Comparison of ENCODE assay signal across 12 mouse cellular contexts in the genomic region with DNA sequence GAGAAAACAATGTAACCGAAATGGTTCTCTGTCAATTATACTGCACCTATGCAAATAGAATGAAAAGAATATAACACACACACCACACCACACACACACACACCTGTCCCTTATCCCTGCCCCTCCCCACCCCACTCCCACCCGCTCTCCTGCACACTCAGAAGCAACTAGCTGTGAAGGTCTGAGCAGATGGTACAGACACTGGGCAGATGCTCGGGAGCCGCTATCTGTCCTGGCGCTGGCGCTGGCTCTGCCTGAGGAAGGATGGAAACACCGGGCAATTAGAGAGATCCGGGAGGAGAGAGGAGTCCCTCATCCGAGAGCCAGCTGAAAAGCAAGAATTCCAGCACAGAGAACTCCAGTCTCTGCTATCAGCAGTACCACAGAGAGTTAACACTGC. TPM values are rescaled to one million over a fixed set of nuclear protein-coding genes. Genes with fewer than 3 reads are reported as not detected.
DNase-seq lines count a peak whose midpoint lies in the region; ATAC-seq lines count a peak whose summit lies in the region.
"Had no signal": no experiment of that assay in that cellular context is flagged by ENCODE, and none has a peak within 500 bp of the region (broad histone marks: within the 10 kb centered on the region; RNA-seq: fewer than 3 reads in every experiment).

No protein-coding gene starts in this region.

- H3K36me3 ChIP-seq in hindbrain, embryonic 12.5 days, result no peaks in the 10 kb centered on the region
- H3K36me3 ChIP-seq: embryonic facial prominence, embryonic 13.5 days; lung, embryonic 15.5 days had no signal

- peak; percentile 40; the same call in 1 of the 2 replicates for ATAC-seq in hindbrain, embryonic 12.5 days (ENCODE audit: low FRiP score)
- ATAC-seq: intestine, postnatal 0 days; midbrain, embryonic 16.5 days had no signal

- WGBS in hindbrain, embryonic 12.5 days, result 73% methylated on average over 9 of the region's 9 CpGs

- 0 out of 2 replicates have a peak overlapping the region, but pooled peaks have one; percentile 0 for H3K27ac ChIP-seq in hindbrain, embryonic 12.5 days
- H3K27ac ChIP-seq: embryonic facial prominence, embryonic 13.5 days; lung, embryonic 15.5 days had no signal

- H3K27me3 ChIP-seq in hindbrain, embryonic 12.5 days, result no peaks in the 10 kb centered on the region
- H3K27me3 ChIP-seq: embryonic facial prominence, embryonic 13.5 days; lung, embryonic 15.5 days had no signal

- H3K4me2 ChIP-seq in hindbrain, embryonic 12.5 days (replicated peaks), result no peak overlapping the region
- H3K4me2 ChIP-seq: embryonic facial prominence, embryonic 13.5 days; lung, embryonic 15.5 days had no signal

- H3K4me3 ChIP-seq in hindbrain, embryonic 12.5 days, result no peak overlapping the region
- H3K4me3 ChIP-seq: embryonic facial prominence, embryonic 13.5 days; lung, embryonic 15.5 days had no signal

- peak; percentile 24 for DNase-seq in cerebellum, adult 11 months
- DNase-seq in cerebellum, adult 9-10 months, result no peak
- DNase-seq in layer of hippocampus, adult 9-11 months, result peak; percentile 38
- DNase-seq in layer of hippocampus, adult 9-10 months (ENCODE audit: low spot score), result no peak
- peak; percentile 46 to 62 for DNase-seq in right cerebral cortex, postnatal 10 days (ENCODE audit: low spot score in 2 of 2)
- DNase-seq in spleen, adult 18-20 months, result no peak
- DNase-seq in heart, postnatal 10 days, result no peak

- no peak overlapping the region for H3K9ac ChIP-seq in hindbrain, embryonic 12.5 days
- H3K9ac ChIP-seq: embryonic facial prominence, embryonic 13.5 days; lung, embryonic 15.5 days had no signal

- peaks cover 24% of the 10 kb centered on the region for H3K4me1 ChIP-seq in hindbrain, embryonic 12.5 days

- intact Hi-C loops in heart, postnatal 10 days (cut with DNase I), result no loop called here

- H3K9me3 ChIP-seq in hindbrain, embryonic 12.5 days (replicated peaks), result no peaks in the 10 kb centered on the region
- H3K9me3 ChIP-seq: embryonic facial prominence, embryonic 13.5 days; lung, embryonic 15.5 days had no signal

RNA-seq across cellular contexts. Expression of gene Apbb2, which starts 42.3 kb away (rescaled TPM):
- polyA plus RNA-seq in hindbrain, embryonic 12.5 days (2016; fragmentation: Nextera tagmentation; extraction: Ambion mirVana), result 82.4 and 99.6 TPM in 2 replicates
- total RNA-seq in heart, postnatal 10 days (2021), result 10 to 100 TPM; 67.6 to 69.2 TPM

Comparison
In these comparisons a context has a peak if more than half of its experiments do, and no peak if none do; other contexts are left out.
1. DNase-seq: peak in cerebellum, adult 11 months (single experiment), layer of hippocampus, adult 9-11 months (single experiment) and right cerebral cortex, postnatal 10 days (2 of 2); none in cerebellum, adult 9-10 months (single experiment), layer of hippocampus, adult 9-10 months (single experiment), spleen, adult 18-20 months (0 of 2) and heart, postnatal 10 days (0 of 2).